Mouse (Mus musculus) urinary bladder, postnatal 36 days (tissue): ENCODE results near the gene Fbrsl1.

ENCODE experiments used
- DNase-seq, 2 experiments: peaks; one replicate each; pipeline ENCODE4 v3.0.0; 2022; ENCODE audit warnings: low spot score in 2 of 2, mixed read lengths in 1 of 2

Fbrsl1 gene

GRCm38 (mm10) chr5:110362813-110363178 lies 85.5 kb downstream of the Fbrsl1 start:
- no peak for DNase-seq

GRCm38 (mm10) chr5:110361465-110361864 lies 86.8 kb downstream of the Fbrsl1 start:
- no peak for DNase-seq

- DNase-seq = peak; percentile 68 to 75
These were observed 90.6 kb downstream of the Fbrsl1 start for GRCm38 (mm10) chr5:110357531-110358179.

GRCm38 (mm10) chr5:110354716-110355115 lies 93.6 kb downstream of the Fbrsl1 start:
- peak in 1 of 2 experiments; percentile 15 for DNase-seq

GRCm38 (mm10) chr5:110347006-110347405 lies 101.3 kb downstream of the Fbrsl1 start:
- no peak for DNase-seq

GRCm38 (mm10) chr5:110345553-110345952 lies 102.8 kb downstream of the Fbrsl1 start:
- DNase-seq = no peak

GRCm38 (mm10) chr5:110344524-110344923 lies 103.8 kb downstream of the Fbrsl1 start, which contains the start of gene Lrcol1:
Lrcol1 (plus strand) TSS chr5:110344730.
- no peak for DNase-seq

GRCm38 (mm10) chr5:110342648-110343284 lies 105.5 kb downstream of the Fbrsl1 start, which contains the start of gene P2rx2:
P2rx2 (minus strand) TSS chr5:110343212.
- DNase-seq = peak; percentile 28 to 58

GRCm38 (mm10) chr5:110338792-110339191 lies 109.5 kb downstream of the Fbrsl1 start:
- no peak for DNase-seq

GRCm38 (mm10) chr5:110330508-110330907 lies 117.8 kb downstream of the Fbrsl1 start:
- no peak for DNase-seq

- no peak for DNase-seq
These were observed 135.2 kb downstream of the Fbrsl1 start for GRCm38 (mm10) chr5:110313127-110313526.
